Mouse (Mus musculus): Measurements from ENCODE around the gene Iqsec2. TPM values are rescaled to one million over a fixed set of nuclear protein-coding genes. Genes with fewer than 3 reads are reported as not detected.

The Iqsec2 gene
- polyA plus RNA-seq, 1 experiment from 2014 or later: 5.0 TPM

DNA sequence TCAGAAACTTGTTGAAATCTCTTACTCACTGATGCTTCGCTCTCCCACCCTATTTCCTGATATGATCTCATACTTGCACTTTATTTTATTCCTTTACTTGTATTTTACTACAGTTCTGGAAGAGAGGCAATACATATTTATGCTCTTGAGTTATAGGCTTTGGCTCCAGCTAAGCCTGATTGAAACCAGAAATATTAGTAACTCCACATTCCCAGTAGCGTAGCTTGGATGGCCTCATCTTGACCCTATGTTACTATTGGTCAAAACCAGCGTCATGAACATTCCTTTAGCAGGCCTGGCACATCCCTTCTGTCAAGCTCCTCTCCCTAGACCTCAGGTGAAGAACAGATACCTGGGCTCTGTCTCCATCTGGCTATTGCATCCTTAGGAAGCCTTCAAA, 14.2 kb downstream of the Iqsec2 start:
- Histone ChIP-seq H3K9me3 (replicated peaks) (no peaks in the 10 kb centered on the region), H3K27ac (no peak overlapping the region), H3K4me1 (no peaks in the 10 kb centered on the region), H3K4me3 (replicated peaks) (no peak overlapping the region), H3K9ac (no peak overlapping the region), H3K27me3 (peaks cover 67% of the 10 kb centered on the region), H3K4me2 (no peak overlapping the region), H3K36me3 (no peaks in the 10 kb centered on the region)
- no peak for ATAC-seq (replicated peaks; ENCODE audit: low FRiP score)
- 71% methylated on average over 3 of the region's 3 CpGs for WGBS

DNA sequence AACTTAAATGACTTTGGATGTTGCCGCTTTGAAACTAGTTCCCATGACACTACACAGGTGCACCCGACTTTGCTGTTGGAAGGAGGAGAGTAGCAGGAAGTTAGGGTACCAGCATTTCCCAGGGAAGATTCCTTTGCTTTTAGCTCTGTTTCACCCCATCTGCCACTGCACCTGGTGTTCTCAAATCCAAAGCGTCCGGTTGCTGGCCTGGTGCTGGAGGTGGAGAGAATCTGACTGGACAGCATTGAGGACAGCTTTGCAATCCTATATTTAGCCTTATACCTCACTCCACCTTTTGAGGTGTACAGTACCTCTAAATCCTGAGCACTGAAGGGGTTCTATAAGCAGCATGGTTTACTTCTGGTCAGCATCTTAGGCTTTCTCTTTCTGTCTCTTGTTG, 17.3 kb downstream of the Iqsec2 start:
- H3K4me1 ChIP-seq: no peaks in the 10 kb centered on the region
- ATAC-seq (replicated peaks; ENCODE audit: low FRiP score): no peak
- 86% methylated on average over 4 of the region's 4 CpGs for WGBS
- no peaks in the 10 kb centered on the region for H3K9me3 ChIP-seq (replicated peaks)
- no peak overlapping the region for H3K27ac ChIP-seq
- peaks cover 74% of the 10 kb centered on the region for H3K27me3 ChIP-seq
- no peak overlapping the region for H3K4me3 ChIP-seq (replicated peaks)
- H3K9ac ChIP-seq: no peak overlapping the region
- H3K4me2 ChIP-seq: no peak overlapping the region
- no peaks in the 10 kb centered on the region for H3K36me3 ChIP-seq

DNA sequence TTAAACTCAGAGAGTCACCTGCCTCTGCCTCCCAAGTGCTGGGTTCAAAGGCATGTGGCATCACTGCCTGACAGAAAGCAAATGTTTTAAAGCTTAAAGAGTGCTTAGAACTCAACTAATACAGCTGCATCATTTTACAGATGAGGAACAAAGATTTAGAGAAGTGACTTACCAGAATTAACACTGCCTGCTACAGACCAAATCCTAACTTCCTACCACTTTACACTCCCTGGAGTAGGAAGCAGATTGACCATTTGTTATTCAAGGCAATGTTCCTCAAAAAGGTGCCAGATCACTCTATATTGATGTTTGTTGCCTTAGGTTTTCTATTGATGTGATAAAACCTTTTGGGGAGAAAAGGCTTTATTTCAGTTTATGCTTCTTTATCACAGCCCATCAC, 20.0 kb downstream of the Iqsec2 start:
- ATAC-seq (replicated peaks; ENCODE audit: low FRiP score): no peak
- H3K27me3 ChIP-seq: peaks cover 78% of the 10 kb centered on the region
- H3K36me3 ChIP-seq: no peaks in the 10 kb centered on the region
- H3K9ac ChIP-seq: no peak overlapping the region
- H3K4me2 ChIP-seq: no peak overlapping the region
- no peaks in the 10 kb centered on the region for H3K9me3 ChIP-seq (replicated peaks)
- H3K27ac ChIP-seq: no peak overlapping the region
- H3K4me1 ChIP-seq: no peaks in the 10 kb centered on the region
- H3K4me3 ChIP-seq (replicated peaks): no peak overlapping the region

DNA sequence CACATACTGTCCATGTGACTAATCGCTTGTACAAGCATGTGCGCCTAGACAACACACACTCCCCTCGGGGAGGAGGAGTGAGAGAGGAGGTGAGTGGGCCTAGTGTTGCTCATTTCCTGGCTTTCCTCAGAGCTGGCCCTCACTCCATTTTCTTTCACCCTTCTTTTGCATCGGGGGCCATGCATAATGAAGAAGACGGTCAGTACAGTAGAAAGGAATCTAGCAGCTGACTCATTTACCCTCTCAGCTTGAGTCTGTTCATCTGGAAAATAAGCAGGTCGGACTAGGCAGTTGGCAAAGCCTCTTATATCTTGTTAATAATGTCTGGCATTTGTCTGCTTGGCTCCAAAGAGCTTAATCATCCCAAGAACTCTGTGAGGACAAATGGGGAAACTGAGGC, 22.1 kb downstream of the Iqsec2 start:
- peaks cover 90% of the 10 kb centered on the region for H3K27me3 ChIP-seq
- WGBS: 89% methylated on average over 6 of the region's 6 CpGs
- no peak for ATAC-seq (replicated peaks; ENCODE audit: low FRiP score)

DNA sequence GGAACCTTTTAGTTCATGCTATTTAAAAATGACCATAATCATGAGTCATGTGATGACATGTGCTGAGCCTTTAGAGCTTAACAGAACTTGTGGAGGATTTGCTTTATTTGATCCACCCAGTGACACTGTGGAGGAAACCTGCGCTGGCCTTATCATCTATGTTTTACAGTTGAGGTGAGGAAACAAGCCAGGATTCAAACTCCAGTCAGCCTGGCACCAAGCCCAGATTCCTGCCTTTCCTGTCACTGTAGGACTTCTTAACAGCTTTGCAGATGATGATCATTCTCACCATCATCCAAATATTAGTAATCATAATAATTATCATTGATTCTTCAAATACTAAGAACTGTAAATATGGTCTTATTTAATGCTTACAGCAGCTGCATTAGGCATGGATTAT, 24.5 kb downstream of the Iqsec2 start:
- H3K9me3 ChIP-seq (replicated peaks): no peaks in the 10 kb centered on the region
- H3K4me3 ChIP-seq (replicated peaks): no peak overlapping the region
- WGBS: 72% methylated on average over 1 of the region's 1 CpGs
- H3K4me2 ChIP-seq: no peak overlapping the region
- no peak overlapping the region for H3K27ac ChIP-seq
- H3K4me1 ChIP-seq: peaks cover 14% of the 10 kb centered on the region
- no peak overlapping the region for H3K9ac ChIP-seq
- peaks cover 95% of the 10 kb centered on the region for H3K27me3 ChIP-seq
- no peak for ATAC-seq (replicated peaks; ENCODE audit: low FRiP score)
- no peaks in the 10 kb centered on the region for H3K36me3 ChIP-seq

More for the DNA sequence above, 22.1 kb downstream of the Iqsec2 start:
- no peak overlapping the region for H3K9ac ChIP-seq
- no peak overlapping the region for H3K27ac ChIP-seq
- H3K4me1 ChIP-seq: peaks cover 5% of the 10 kb centered on the region; the same call in 1 of the 2 replicates
- H3K9me3 ChIP-seq (replicated peaks): no peaks in the 10 kb centered on the region
- no peaks in the 10 kb centered on the region for H3K36me3 ChIP-seq
- no peak overlapping the region for H3K4me2 ChIP-seq
- H3K4me3 ChIP-seq (replicated peaks): no peak overlapping the region

DNA sequence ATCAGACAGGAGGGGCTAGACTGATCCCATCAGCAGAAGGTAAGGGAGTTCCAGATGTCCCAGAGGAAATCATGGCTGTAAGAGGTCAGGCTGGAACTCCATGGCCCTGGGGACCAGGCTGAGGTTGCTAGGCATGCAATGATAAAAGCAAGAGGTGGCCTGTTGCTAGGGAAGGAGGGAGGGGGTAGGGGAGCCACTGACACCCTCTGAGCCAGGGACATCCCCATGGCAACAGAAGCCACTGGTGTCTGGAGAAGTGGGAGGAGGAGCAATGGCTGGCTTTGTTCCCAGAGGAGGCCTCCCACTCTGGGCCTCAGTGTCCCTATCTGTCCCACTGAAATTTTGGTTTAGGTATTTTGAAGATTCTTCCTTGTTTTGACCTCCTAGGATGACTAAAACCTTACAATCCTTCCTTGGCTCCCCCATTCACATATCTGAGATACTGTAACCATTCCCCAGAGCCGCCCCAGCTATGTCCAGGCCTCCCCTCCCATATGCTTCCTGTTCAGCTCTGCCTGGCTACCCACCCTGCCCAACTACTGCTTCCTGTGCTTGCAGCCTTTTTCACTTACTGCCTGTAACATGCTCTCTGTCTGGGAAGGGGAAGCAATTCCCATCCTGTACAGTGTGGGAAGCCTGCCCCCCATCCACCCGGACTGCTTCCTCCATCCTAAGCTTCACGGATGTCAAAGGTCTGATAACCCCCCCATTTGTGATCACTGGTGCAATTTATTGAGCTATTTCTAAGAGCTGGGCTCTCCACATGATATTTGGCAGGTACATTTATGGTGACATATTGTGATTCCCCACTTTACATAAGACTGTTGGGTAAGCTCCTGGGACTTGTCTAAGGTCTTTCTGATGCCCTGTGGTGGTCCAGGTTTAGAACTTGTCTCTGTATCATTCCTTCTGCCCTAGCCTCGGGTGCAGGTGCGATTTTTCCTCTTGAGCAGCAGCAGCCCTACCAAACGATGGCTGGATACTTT, 27.3 kb downstream of the Iqsec2 start:
- peak; percentile 64 for ATAC-seq (replicated peaks; ENCODE audit: low FRiP score)

DNA sequence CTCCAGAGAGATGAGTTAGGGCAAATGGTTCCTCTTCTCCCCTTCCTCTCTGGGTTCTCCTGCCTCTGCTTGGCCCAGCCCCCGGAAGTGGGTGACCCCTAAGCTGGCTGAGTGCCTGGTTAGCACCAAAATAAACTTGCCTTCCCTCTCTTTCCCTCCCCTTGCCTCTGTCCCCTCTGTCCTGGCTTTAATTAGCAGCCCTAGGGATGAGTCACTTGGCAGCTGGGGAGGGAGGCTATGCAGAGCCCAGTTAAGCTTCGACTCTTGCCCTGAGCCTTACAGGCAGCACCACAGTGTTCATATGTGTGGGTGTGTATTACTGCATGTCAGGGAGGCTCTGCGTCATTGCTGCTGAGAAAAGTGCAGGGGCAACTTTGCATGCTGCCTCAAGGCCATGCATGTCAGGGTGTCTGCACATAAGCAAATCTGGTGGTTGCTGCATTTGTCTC, 28.4 kb downstream of the Iqsec2 start:
- ATAC-seq (replicated peaks; ENCODE audit: low FRiP score): no peak
- Histone ChIP-seq H3K9me3 (replicated peaks) (no peaks in the 10 kb centered on the region), H3K27me3 (peaks cover 77% of the 10 kb centered on the region)

More for the DNA sequence above, 27.3 kb downstream of the Iqsec2 start:
- Histone ChIP-seq H3K4me1 (peaks cover 14% of the 10 kb centered on the region), H3K27me3 (peaks cover 80% of the 10 kb centered on the region), H3K4me3 (replicated peaks) (no peak overlapping the region), H3K4me2 (no peak overlapping the region), H3K36me3 (no peaks in the 10 kb centered on the region), H3K9me3 (replicated peaks) (no peaks in the 10 kb centered on the region), H3K9ac (no peak overlapping the region), H3K27ac (peak overlapping the region; percentile 41; the same call in 1 of the 2 replicates)
- WGBS: 53% methylated on average over 6 of the region's 6 CpGs

DNA sequence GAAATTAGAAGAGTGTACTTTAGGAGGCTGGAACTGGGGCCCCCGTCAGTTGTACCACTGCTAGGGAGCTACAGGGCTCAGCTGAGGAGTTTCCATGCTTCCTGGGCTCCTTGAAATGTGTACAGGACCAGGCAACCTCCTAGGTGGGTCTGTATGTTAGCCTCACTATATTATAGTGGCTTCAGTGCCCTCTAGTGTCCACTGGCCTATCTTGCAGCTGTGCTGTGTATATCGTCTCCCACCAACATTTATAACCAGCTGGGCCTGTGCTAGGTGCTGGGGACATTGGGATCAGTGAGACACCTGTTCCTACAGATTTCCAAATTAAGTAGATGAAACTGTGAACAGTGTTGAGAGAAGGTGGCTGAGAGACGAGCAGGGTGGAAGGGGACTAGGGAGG, 31.2 kb downstream of the Iqsec2 start:
- no peaks in the 10 kb centered on the region for H3K9me3 ChIP-seq (replicated peaks)
- H3K4me3 ChIP-seq (replicated peaks): no peak overlapping the region
- no peak overlapping the region for H3K27ac ChIP-seq
- no peak overlapping the region for H3K4me2 ChIP-seq
- H3K4me1 ChIP-seq: peaks cover 17% of the 10 kb centered on the region
- no peak; the same call in 1 of the 2 replicates for ATAC-seq (replicated peaks; ENCODE audit: low FRiP score)
- WGBS: 32% methylated on average over 3 of the region's 3 CpGs
- peaks cover 76% of the 10 kb centered on the region for H3K27me3 ChIP-seq
- no peak overlapping the region for H3K9ac ChIP-seq
- H3K36me3 ChIP-seq: no peaks in the 10 kb centered on the region

More for the DNA sequence above, 28.4 kb downstream of the Iqsec2 start:
- Histone ChIP-seq H3K9ac (no peak overlapping the region), H3K4me3 (replicated peaks) (no peak overlapping the region), H3K4me1 (peaks cover 14% of the 10 kb centered on the region), H3K4me2 (no peak overlapping the region), H3K27ac (peak overlapping the region; percentile 45), H3K36me3 (no peaks in the 10 kb centered on the region)
- 23% methylated on average over 3 of the region's 3 CpGs for WGBS

DNA sequence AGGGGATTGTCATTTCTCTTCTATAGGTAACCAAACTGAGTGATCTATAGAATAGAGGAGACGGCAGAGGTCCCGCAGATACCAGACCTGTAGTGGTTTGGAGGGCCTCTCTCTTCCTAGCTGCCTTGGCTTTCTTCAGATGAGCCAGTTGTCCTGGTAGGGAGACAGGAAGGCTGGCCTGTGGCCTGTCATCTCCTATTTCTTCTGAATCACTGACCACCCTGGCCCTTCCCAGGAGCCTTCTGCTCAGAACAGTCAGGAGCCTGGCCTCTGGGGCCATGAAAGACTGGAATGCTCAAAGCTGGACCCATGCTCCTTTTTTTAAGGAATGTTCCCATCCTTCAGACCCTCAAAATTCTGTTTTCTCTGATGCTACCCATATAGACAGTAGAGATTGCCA, 33.8 kb downstream of the Iqsec2 start:
- no peaks in the 10 kb centered on the region for H3K36me3 ChIP-seq
- no peak overlapping the region for H3K4me3 ChIP-seq (replicated peaks)
- ATAC-seq (replicated peaks; ENCODE audit: low FRiP score): no peak
- no peak overlapping the region for H3K9ac ChIP-seq
- H3K27me3 ChIP-seq: peaks cover 68% of the 10 kb centered on the region
- no peaks in the 10 kb centered on the region for H3K9me3 ChIP-seq (replicated peaks)
- no peak overlapping the region for H3K4me2 ChIP-seq
- H3K4me1 ChIP-seq: 0 out of 2 replicates have a peak, but pooled peaks cover 3% of the 10 kb centered on the region
- WGBS: 93% methylated on average over 2 of the region's 2 CpGs
- H3K27ac ChIP-seq: no peak overlapping the region

DNA sequence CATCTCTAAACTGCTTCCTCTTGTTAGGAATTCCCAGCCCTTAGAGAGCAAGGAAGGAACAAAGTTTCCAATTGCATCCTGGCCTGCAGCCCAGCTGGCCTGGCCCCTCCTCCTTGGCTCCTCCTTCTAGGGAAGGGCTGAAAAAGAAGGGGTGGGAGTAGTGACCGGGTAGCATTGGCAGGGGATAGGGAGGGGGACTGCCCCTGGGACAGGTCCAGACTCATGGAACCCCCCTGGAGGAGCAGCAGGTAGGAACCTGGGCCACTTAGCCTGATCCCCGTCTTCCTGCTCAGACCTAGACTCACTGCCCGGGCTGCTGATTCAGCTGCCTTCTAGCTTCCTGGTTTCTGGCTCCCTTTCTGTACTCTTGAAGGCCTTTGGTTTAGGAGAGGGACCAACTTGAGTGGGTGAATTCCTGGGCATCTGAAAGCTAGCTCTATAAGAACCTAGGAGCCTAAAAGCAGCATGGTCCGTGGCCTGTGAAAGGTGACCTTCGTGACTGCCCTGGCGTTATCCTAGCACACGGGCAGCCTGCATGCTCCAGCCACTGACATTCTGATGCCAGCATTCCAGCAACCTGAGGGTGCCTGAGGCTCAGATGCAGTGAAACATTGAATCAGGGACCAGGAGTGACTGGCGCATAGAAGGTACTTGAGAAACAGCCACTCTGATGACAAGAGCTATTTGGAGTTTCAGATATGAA, 34.9 kb downstream of the Iqsec2 start:
- H3K4me3 ChIP-seq (replicated peaks): peak overlapping the region; percentile 41
- 38% methylated on average over 8 of the region's 8 CpGs for WGBS
- H3K27me3 ChIP-seq: peaks cover 64% of the 10 kb centered on the region
- peak; percentile 82 for ATAC-seq (replicated peaks; ENCODE audit: low FRiP score)
- H3K9ac ChIP-seq: no peak overlapping the region
- H3K4me1 ChIP-seq: 0 out of 2 replicates have a peak, but pooled peaks cover 3% of the 10 kb centered on the region
- H3K36me3 ChIP-seq: no peaks in the 10 kb centered on the region
- no peaks in the 10 kb centered on the region for H3K9me3 ChIP-seq (replicated peaks)
- peak overlapping the region; percentile 48; the same call in 1 of the 2 replicates for H3K27ac ChIP-seq
- H3K4me2 ChIP-seq: peak overlapping the region; percentile 54

DNA sequence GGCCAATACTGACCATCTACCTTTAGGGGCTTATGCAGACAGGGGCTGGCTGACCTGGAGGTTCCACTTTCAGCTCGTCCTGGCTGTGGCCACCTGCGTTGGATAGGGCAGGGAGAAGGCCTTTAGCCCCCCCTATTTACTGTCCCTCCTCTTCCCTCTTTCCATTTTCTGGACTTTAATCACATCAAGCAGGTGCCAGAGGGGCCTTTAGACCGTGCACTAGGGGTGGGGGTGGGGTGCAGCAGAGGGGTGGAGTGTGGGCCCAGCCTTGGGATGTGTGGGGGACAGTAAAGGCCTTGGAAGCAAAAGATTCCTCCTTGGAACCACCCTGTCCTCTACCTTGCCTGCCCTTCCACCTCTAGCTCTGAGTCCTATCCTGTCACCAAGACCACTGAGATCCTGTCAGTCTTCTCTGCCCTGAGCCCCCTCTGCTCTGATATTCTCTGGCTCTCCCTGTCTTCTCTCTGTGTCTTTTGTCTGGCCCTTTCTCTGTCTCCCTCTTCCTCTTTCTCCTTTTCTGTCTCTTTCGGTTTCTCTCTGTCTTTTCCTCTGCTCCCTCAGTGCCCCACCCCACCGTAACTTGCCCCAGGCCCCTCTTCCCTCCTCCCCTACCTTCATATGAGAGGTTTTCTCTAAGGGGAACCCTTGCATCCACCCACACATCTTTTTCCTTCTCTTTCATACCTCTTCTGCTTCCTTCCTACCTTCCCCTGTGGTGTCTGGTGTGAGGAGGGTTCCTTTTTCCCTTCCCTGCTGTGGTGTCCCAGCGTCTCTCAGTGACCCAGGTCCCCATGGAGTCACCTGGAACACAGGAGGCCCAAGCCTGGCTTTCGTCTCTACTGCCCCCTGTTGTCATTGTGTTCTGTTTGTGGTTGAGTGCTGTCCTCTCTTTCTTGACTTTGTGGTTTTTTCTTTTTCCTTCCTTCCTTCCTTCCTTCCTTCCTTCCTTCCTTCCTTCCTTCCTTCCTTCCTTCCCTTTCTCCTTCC, 35.9 kb downstream of the Iqsec2 start:
- Histone ChIP-seq H3K9ac (no peak overlapping the region), H3K4me3 (replicated peaks) (no peak overlapping the region)
- 0 out of 2 replicates have a peak, but pooled peaks have one; percentile 44 for ATAC-seq (replicated peaks; ENCODE audit: low FRiP score)

More for the DNA sequence above, 35.9 kb downstream of the Iqsec2 start:
- 0 out of 2 replicates have a peak, but pooled peaks cover 3% of the 10 kb centered on the region for H3K4me1 ChIP-seq
- H3K27me3 ChIP-seq: peaks cover 60% of the 10 kb centered on the region
- 0 out of 2 replicates have a peak overlapping the region, but pooled peaks have one; percentile 48 for H3K27ac ChIP-seq
- H3K4me2 ChIP-seq: peak overlapping the region; percentile 54
- H3K9me3 ChIP-seq (replicated peaks): no peaks in the 10 kb centered on the region
- 64% methylated on average over 7 of the region's 7 CpGs for WGBS
- no peaks in the 10 kb centered on the region for H3K36me3 ChIP-seq
